Mouse (Mus musculus) brain, adult 10 weeks (tissue): Measurements from ENCODE around the gene Rbm26. TPM values are rescaled to one million over a fixed set of nuclear protein-coding genes. Genes with fewer than 3 reads are reported as not detected.

Source experiments
- polyA plus RNA-seq: library from polyadenylated mRNA; stranded (reverse); fragments of 350-450 nt; fragmentation: Illumina TruSeq; extraction: RNeasy Lipid Tissue Mini Kit (QIAGEN cat#74804); gene quantifications from one replicate; pipeline ENCODE4 v1.2.3, GENCODE M21; 2015; ENCODE audit warnings: low read depth, low replicate concordance

Rbm26 gene
- polyA plus RNA-seq = 42.1 TPM

GRCm38 (mm10) chr14:105177238-105177693 lies at the start of gene Rbm26:
Gene Rbm26, minus strand, starts transcription at chr14:105177327.

Other genes starting within 250 kb of the Rbm26 start
- gene Ndfip2, start 81.2 kb upstream of the Rbm26 start, polyA plus RNA-seq = 150 TPM